Mouse (Mus musculus): ENCODE results near the gene Fmo2.

- no peak for TF ChIP-seq CTCF (IDR thresholded peaks at IDR 0.05; ENCODE audit: low read depth, low read length)
- TF ChIP-seq GATA1 (IDR thresholded peaks at IDR 0.05; ENCODE audit: borderline replicate concordance, low read length) = no peak
- no peak for TF ChIP-seq TAL1 (conservative IDR thresholded peaks at IDR 0.05; ENCODE audit: low read depth, low read length)
- TF ChIP-seq POLR2AphosphoS5 (IDR thresholded peaks at IDR 0.05; ENCODE audit: insufficient replicate concordance, low read depth, low read length) = no peak
These were observed 26.7 kb downstream of the Fmo2 start for GRCm38 (mm10) chr1:162871701-162872311.

All from G1E (cell line).